Mouse (Mus musculus) kidney, embryonic 14.5 days (tissue): ENCODE measurements around the gene Wdr24. TPM values are rescaled to one million over a fixed set of nuclear protein-coding genes. Genes with fewer than 3 reads are reported as not detected.

Experiments
- ATAC-seq: fragments of 200-750 bp; cut with Nextera tagmentation; 2 replicates; pipeline ENCODE4 v1.8.0; 2017; ENCODE audit warnings: moderate number of reproducible peaks, mild to moderate bottlenecking, moderate TSS enrichment, moderate library complexity; ENCODE audit not compliant: low FRiP score, low TSS enrichment
- H3K27ac ChIP-seq: fragments of 300-500 bp; sonication (generic); 2 replicates; pipeline ENCODE4 v1.5.1; 2014; ENCODE audit warnings: low read depth, mild to moderate bottlenecking, low read length, moderate library complexity, mixed read lengths
- H3K27me3 ChIP-seq: fragments of 300-500 bp; sonication (generic); 2 replicates; pipeline ENCODE4 v1.6.1; 2014; ENCODE audit warnings: mild to moderate bottlenecking, low read length; ENCODE audit not compliant: control insufficient read depth, insufficient read depth
- H3K36me3 ChIP-seq: fragments of 300-500 bp; sonication (generic); 2 replicates; pipeline ENCODE4 v1.6.1; 2014; ENCODE audit warnings: low read length, mixed read lengths; ENCODE audit not compliant: control insufficient read depth, insufficient read depth
- H3K4me1 ChIP-seq: fragments of 300-500 bp; sonication (generic); 2 replicates; pipeline ENCODE4 v1.6.1; 2014; ENCODE audit warnings: low read length, mixed read lengths; ENCODE audit not compliant: control insufficient read depth, insufficient read depth
- H3K4me2 ChIP-seq: fragments of 300-500 bp; sonication (generic); replicated peaks from 2 replicates; pipeline ENCODE4 v1.6.1; 2014; ENCODE audit warnings: low read depth, mild to moderate bottlenecking, low read length
- H3K4me3 ChIP-seq: fragments of 300-500 bp; sonication (generic); 2 replicates; pipeline ENCODE4 v1.5.1; 2014; ENCODE audit warnings: mild to moderate bottlenecking, low read length
- H3K9ac ChIP-seq: fragments of 300-500 bp; sonication (generic); 2 replicates; pipeline ENCODE4 v1.6.1; 2014; ENCODE audit warnings: low read depth, mild to moderate bottlenecking, low read length, moderate library complexity
- H3K9me3 ChIP-seq: fragments of 300-500 bp; sonication (generic); 2 replicates; pipeline ENCODE4 v1.6.1; 2016; ENCODE audit warnings: low read length; ENCODE audit not compliant: control insufficient read depth
- WGBS: fragments of 180-500 bp; shearing (Covaris S2); extraction: QIAGEN DNeasy Blood & Tissue Kit; methylation state at CpG from one replicate; pipeline ENCODE4 v1.1.7; 2014; 5-methylcytosine and 5-hydroxymethylcytosine counted together
- polyA plus RNA-seq: library from polyadenylated mRNA; unstranded; fragments of >200 nt; fragmentation: Nextera tagmentation; extraction: Ambion mirVana; gene quantifications from 2 replicates; pipeline ENCODE4 v1.2.1, GENCODE M21; 2014

Gene Wdr24
- polyA plus RNA-seq, 1 experiment from 2014 or later, result 32.0 TPM

DNA sequence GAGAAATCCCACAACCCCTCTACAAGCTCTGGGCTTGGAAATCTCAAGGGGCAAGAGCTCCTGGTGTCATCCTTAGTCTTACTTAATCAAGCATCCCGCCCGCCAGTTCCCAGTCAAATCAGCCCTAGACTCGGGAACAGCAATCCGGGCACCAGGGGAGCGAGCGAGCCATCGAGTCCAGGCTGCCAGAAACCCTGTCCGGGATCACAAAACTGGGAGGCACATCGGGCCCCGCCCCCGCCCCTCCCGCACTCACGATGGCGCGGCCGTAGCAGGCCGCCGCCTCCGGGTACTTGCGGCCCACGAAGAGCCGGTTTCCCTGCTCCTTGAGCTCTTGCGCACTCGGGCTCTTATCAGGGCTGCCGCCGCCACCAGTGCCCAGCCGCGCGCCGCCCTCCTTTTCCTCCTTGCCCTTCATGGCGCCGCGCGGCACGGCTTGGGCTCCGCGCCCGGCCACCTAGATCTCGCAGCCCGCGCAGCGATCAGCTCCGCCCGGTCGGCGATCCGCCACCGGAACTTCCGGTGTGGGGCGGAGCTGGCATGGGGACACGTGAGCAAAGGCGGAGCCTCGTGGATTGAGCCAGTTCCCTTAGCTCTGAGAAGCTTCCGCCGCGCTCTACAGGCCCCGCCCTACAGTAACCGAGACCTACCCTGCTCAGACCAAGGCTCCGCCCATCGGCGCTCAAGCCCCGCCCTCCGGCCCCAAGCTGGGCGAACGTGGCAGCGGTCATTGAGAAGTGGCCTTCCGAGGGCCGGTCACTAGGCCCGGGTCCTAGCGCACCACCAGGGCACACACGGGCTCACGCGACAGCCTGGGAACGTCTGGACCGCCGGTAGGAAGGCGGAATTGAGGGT, 9.2 kb downstream of the Wdr24 start:
- ATAC-seq, result peak; percentile 91
- Histone ChIP-seq H3K4me2 (peak overlapping the region; percentile 95), H3K9me3 (no peaks in the 10 kb centered on the region), H3K4me1 (peaks cover 62% of the 10 kb centered on the region), H3K36me3 (peaks cover 41% of the 10 kb centered on the region), H3K27ac (peak overlapping the region; percentile 98), H3K9ac (peak overlapping the region; percentile 93), H3K27me3 (no peaks in the 10 kb centered on the region), H3K4me3 (peak overlapping the region; percentile 89)
- WGBS, result under 1% methylated on average over 55 of the region's 77 CpGs

GRCm38 (mm10) chr17:25833291-25833663, 9.8 kb downstream of the Wdr24 start, which contains the start of gene Stub1:
Stub1 (minus strand) TSS chr17:25833404.
- Histone ChIP-seq H3K4me3 (peak within 1 kb of the TSS; percentile 89), H3K9ac (peak within 1 kb of the TSS; percentile 93), H3K4me1 (peaks cover 63% of the 10 kb centered on the region), H3K9me3 (no peaks in the 10 kb centered on the region), H3K36me3 (peaks cover 39% of the 10 kb centered on the region), H3K27me3 (no peaks in the 10 kb centered on the region), H3K27ac (peak within 1 kb of the TSS; percentile 98), H3K4me2 (peak within 1 kb of the TSS; percentile 95)
- under 1% methylated on average over 24 of the region's 24 CpGs for WGBS
- peak; percentile 64 for ATAC-seq

DNA sequence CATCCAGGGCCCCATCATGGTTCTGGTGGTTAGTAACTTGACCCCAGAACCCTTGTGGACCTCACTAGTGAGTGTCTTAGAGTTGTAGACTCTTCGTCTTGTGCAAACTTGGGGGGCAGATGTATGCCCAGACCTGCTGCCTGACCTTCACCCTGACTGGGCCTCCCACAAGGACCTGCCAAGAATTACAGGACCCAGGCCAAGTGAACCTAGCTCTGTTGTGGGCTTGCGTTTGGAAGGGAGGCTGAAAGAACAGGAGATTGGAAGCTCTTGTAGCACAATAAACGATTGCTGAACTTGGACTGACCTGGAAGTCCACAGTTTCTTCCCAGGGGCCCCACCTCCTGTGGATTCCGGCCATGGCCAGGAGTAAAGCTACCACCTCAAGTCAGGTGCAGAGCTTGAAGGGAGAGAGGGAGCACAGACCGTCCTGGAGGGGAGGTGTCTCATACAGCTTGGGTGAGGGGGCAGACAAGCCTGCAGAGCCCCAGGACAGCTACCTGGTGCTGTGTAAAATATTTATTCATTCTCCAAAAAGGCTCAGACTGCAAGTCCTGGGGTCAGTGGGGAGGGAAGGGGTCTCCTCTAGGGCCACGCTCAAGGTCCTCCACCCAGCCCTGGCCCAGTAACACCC, 10.7 kb downstream of the Wdr24 start:
- Histone ChIP-seq H3K36me3 (peaks cover 42% of the 10 kb centered on the region), H3K4me3 (peak overlapping the region; percentile 89), H3K4me1 (peaks cover 60% of the 10 kb centered on the region), H3K27ac (peak overlapping the region; percentile 98), H3K4me2 (peak overlapping the region; percentile 95), H3K9me3 (no peaks in the 10 kb centered on the region), H3K27me3 (no peaks in the 10 kb centered on the region), H3K9ac (peak overlapping the region; percentile 93)
- WGBS, result 17% methylated on average over 6 of the region's 6 CpGs
- no peak for ATAC-seq

DNA sequence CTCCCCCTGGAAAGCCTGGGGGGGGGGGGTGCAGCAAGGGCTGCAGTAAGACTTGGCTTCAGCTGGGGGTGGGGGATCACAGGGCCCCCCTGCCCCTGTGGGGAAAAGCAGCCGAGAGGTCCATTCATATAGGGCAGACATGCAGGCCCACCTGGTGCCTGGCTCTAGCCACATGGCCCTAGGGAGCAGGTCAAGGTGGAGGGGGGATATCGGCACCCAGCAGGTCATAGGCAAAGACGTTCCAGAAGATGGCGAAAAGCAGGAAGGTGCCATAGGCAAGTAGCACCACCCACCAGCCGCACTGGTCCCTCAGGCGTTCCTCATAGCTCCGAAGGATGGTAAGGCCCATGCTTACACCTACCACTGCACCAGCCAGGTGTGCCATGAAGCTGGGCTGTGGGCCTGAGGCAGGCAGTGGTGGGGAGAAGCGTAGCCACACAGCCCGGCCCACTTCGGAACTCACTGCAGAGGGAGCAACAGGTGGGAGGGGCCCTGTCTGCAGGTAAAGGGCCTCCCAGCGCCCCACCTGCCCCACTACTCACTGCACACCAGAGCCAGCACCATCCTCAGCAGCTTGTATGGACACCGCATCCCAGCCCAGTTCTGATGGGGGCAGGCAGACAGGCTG, 11.3 kb downstream of the Wdr24 start:
- H3K4me1 ChIP-seq, result peaks cover 59% of the 10 kb centered on the region
- WGBS, result 83% methylated on average over 12 of the region's 12 CpGs

GRCm38 (mm10) chr17:25835301-25835700, 11.9 kb downstream of the Wdr24 start:
- H3K27ac ChIP-seq, result no peak overlapping the region
- no peak for ATAC-seq
- H3K9ac ChIP-seq, result no peak overlapping the region
- H3K4me3 ChIP-seq, result no peak overlapping the region
- H3K4me1 ChIP-seq, result peaks cover 55% of the 10 kb centered on the region
- H3K27me3 ChIP-seq, result no peaks in the 10 kb centered on the region
- no peaks in the 10 kb centered on the region for H3K9me3 ChIP-seq
- no peak overlapping the region for H3K4me2 ChIP-seq
- 89% methylated on average over 7 of the region's 7 CpGs for WGBS
- H3K36me3 ChIP-seq, result peaks cover 46% of the 10 kb centered on the region

More for the DNA sequence above, 11.3 kb downstream of the Wdr24 start:
- Histone ChIP-seq H3K27me3 (no peaks in the 10 kb centered on the region), H3K27ac (no peak overlapping the region), H3K4me2 (peak overlapping the region; percentile 95), H3K9ac (peak overlapping the region; percentile 93), H3K36me3 (peaks cover 46% of the 10 kb centered on the region), H3K4me3 (peak overlapping the region; percentile 89), H3K9me3 (no peaks in the 10 kb centered on the region)
- ATAC-seq, result no peak

DNA sequence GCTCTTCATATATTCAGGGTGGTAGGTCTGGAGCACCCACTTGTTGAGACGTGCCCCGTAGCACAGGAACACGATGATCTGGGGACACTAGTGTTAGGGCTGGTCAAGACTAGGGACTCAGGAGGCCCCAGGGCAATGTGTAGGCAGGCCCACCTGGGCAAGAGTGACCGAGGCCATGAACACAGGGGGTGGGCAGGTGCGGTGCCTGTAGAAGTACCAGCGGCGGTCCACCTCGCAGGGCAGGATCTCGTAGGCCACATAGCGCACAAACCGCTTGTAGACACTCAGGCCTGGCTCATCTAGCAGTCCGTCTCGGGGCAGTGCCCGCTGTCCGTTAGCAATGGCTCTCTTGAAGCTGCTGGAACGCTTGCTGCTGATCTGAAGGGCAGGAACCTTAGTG, 12.4 kb downstream of the Wdr24 start:
- no peaks in the 10 kb centered on the region for H3K27me3 ChIP-seq
- ATAC-seq, result no peak
- H3K4me2 ChIP-seq, result no peak overlapping the region
- H3K36me3 ChIP-seq, result peaks cover 46% of the 10 kb centered on the region
- no peaks in the 10 kb centered on the region for H3K9me3 ChIP-seq
- no peak overlapping the region for H3K4me3 ChIP-seq
- peaks cover 51% of the 10 kb centered on the region for H3K4me1 ChIP-seq
- H3K9ac ChIP-seq, result no peak overlapping the region
- WGBS, result 94% methylated on average over 16 of the region's 16 CpGs
- no peak overlapping the region for H3K27ac ChIP-seq

DNA sequence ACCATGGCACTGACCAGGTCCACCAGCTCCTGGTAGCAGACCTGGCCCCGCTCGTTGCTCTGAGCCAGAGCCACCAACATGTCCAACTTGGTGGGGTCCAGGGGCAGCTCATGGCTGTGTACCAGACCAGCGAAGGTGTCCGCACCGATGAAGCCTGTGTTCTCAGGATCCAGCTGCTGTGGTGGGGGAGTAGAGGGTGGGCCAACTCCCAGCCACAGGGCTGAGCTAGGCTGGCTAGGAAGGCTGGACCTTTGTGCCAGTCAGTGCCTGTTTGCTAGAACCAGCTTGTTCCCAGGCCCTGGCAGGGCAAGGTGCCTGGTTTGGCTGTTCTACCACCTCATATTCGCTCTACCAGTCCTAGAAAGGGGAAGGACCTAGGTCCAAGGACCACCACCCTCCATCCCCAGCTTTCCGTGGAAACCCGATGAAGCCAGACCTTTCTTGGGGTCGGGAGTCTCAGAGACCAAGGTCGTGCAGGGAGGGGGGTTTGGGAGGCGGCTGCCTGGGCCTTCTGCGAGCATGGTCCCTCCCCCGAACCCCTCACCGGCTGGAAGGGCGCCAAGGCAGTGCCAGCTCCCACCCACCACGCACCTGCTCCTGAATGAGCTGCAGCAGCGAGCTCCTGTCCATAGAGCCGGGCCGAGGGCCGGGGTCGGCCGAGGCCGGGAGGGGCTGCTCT, 13.1 kb downstream of the Wdr24 start:
- H3K9me3 ChIP-seq, result no peaks in the 10 kb centered on the region
- 22% methylated on average over 23 of the region's 23 CpGs for WGBS
- peak overlapping the region; percentile 78 for H3K4me2 ChIP-seq
- no peak for ATAC-seq
- peak overlapping the region; percentile 35 for H3K4me3 ChIP-seq
- H3K27ac ChIP-seq, result peak overlapping the region; percentile 31
- H3K36me3 ChIP-seq, result peaks cover 46% of the 10 kb centered on the region
- peaks cover 44% of the 10 kb centered on the region for H3K4me1 ChIP-seq
- H3K27me3 ChIP-seq, result no peaks in the 10 kb centered on the region
- peak overlapping the region; percentile 56 for H3K9ac ChIP-seq

- Histone ChIP-seq H3K4me3 (peak within 1 kb of the TSS; percentile 35), H3K4me1 (peaks cover 39% of the 10 kb centered on the region), H3K27ac (peak within 1 kb of the TSS; percentile 31), H3K9ac (peak within 1 kb of the TSS; percentile 56), H3K4me2 (peak within 1 kb of the TSS; percentile 78), H3K27me3 (no peaks in the 10 kb centered on the region), H3K9me3 (no peaks in the 10 kb centered on the region), H3K36me3 (peaks cover 49% of the 10 kb centered on the region)
- ATAC-seq, result no peak
- WGBS, result 4% methylated on average over 29 of the region's 29 CpGs
Observed at GRCm38 (mm10) chr17:25837076-25837410, 13.6 kb downstream of the Wdr24 start, which contains the start of gene Rhbdl1. Rhbdl1 (minus strand) TSS chr17:25837295.
